Mouse (Mus musculus) heart, embryonic 14.5 days (tissue): ENCODE measurements around the gene Spopl. TPM values are rescaled to one million over a fixed set of nuclear protein-coding genes. Genes with fewer than 3 reads are reported as not detected.
"Not testable (repeated sequence)": the region's sequence is repeated elsewhere in the genome, so short reads cannot be mapped to it uniquely, and the experiment has no call there.

Experiments used
- ATAC-seq: fragments of 200-750 bp; cut with Nextera tagmentation; 2 replicates; pipeline ENCODE4 v1.8.0; 2017; ENCODE audit warnings: low read depth, moderate TSS enrichment; ENCODE audit not compliant: insufficient number of reproducible peaks, insufficient read depth, low FRiP score
- H3K27ac ChIP-seq, 2 experiments: fragments of 200-500 bp in 1 of 2; fragments of 300-500 bp in 1 of 2; sonication (generic) in 1 of 2; replicated peaks in 1 of 2; 2 replicates each; pipeline ENCODE4 v1.5.1; 2012 to 2014; ENCODE audit warnings: low read depth in 2 of 2, low read length in 2 of 2, control low read depth in 1 of 2, mild to moderate bottlenecking in 1 of 2, mixed read lengths in 1 of 2; ENCODE audit not compliant: control insufficient read depth in 1 of 2, insufficient read depth in 1 of 2
- H3K27me3 ChIP-seq: fragments of 300-500 bp; sonication (generic); 2 replicates; pipeline ENCODE4 v1.6.1; 2014; ENCODE audit warnings: mild to moderate bottlenecking, low read length, control low read depth; ENCODE audit not compliant: control insufficient read depth, insufficient read depth
- H3K36me3 ChIP-seq: fragments of 300-500 bp; sonication (generic); 2 replicates; pipeline ENCODE4 v1.6.1; 2014; ENCODE audit warnings: mild to moderate bottlenecking, control low read depth, low read length, mixed read lengths; ENCODE audit not compliant: control insufficient read depth, insufficient read depth
- H3K4me1 ChIP-seq, 2 experiments: fragments of 200-500 bp in 1 of 2; fragments of 300-500 bp in 1 of 2; sonication (generic) in 1 of 2; 2 replicates each; pipeline ENCODE4 v1.6.1; 2012 to 2014; ENCODE audit warnings: low read length in 2 of 2, control low read depth in 1 of 2, mixed read lengths in 1 of 2; ENCODE audit not compliant: control insufficient read depth in 2 of 2, insufficient read depth in 2 of 2
- H3K4me2 ChIP-seq: fragments of 300-500 bp; sonication (generic); 2 replicates; pipeline ENCODE4 v1.6.1; 2014; ENCODE audit warnings: mild to moderate bottlenecking, low read length
- H3K4me3 ChIP-seq, 2 experiments: fragments of 200-500 bp in 1 of 2; fragments of 300-500 bp in 1 of 2; sonication (generic) in 1 of 2; 2 replicates each; pipeline ENCODE4 v1.5.1; 2012 to 2014; ENCODE audit warnings: low read length in 2 of 2, mild to moderate bottlenecking in 2 of 2, control low read depth in 1 of 2, low read depth in 1 of 2, moderate library complexity in 1 of 2; ENCODE audit not compliant: control insufficient read depth in 1 of 2, insufficient read depth in 1 of 2
- H3K9ac ChIP-seq: fragments of 300-500 bp; sonication (generic); 2 replicates; pipeline ENCODE4 v1.6.1; 2014; ENCODE audit warnings: mild to moderate bottlenecking, low read length
- H3K9me3 ChIP-seq: fragments of 300-500 bp; sonication (generic); 2 replicates; pipeline ENCODE4 v1.6.1; 2016; ENCODE audit warnings: low read length, control low read depth; ENCODE audit not compliant: control insufficient read depth
- WGBS: fragments of 180-500 bp; shearing (Covaris S2); extraction: QIAGEN DNeasy Blood & Tissue Kit; methylation state at CpG from one replicate; pipeline ENCODE4 v1.1.7; 2014; 5-methylcytosine and 5-hydroxymethylcytosine counted together
- polyA plus RNA-seq: library from polyadenylated mRNA; unstranded; fragments of >200 nt; fragmentation: Nextera tagmentation; extraction: Ambion mirVana; gene quantifications from 2 replicates; pipeline ENCODE4 v1.2.1, GENCODE M21; 2014

Spopl gene
- polyA plus RNA-seq, 1 experiment from 2014 or later, result 16.5 TPM

DNA sequence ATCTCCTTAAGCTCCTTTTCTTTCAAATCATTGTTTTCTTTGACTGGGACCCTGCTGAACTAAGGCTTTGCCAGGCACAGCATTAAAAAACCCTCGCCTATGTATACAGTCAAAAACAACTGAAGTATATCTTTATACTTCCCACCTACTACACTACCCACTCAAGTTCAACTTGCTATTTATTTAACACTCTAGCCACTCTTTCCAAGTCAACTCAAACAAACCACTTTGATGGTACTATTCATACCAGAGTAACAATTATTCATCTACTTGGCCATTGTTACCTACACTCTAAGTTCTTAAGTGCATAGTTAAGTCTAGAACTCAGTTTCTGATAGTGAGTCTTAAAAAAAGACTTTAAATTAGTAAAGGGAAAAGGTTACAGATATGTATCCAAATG is 3.1 kb downstream of the Spopl start:
- H3K36me3 ChIP-seq, result no peaks in the 10 kb centered on the region
- H3K4me1 ChIP-seq, result peaks cover 0 to 7% of the 10 kb centered on the region in 2 experiments; a peak in 2 of 4 replicates
- H3K4me2 ChIP-seq, result no peak overlapping the region
- no peaks in the 10 kb centered on the region for H3K27me3 ChIP-seq
- H3K9ac ChIP-seq, result no peak overlapping the region
- H3K27ac ChIP-seq, result no peak overlapping the region
- 85% methylated on average over 1 of the region's 1 CpGs for WGBS
- no peak overlapping the region for H3K4me3 ChIP-seq
- no peak for ATAC-seq
- H3K9me3 ChIP-seq, result no peaks in the 10 kb centered on the region

DNA sequence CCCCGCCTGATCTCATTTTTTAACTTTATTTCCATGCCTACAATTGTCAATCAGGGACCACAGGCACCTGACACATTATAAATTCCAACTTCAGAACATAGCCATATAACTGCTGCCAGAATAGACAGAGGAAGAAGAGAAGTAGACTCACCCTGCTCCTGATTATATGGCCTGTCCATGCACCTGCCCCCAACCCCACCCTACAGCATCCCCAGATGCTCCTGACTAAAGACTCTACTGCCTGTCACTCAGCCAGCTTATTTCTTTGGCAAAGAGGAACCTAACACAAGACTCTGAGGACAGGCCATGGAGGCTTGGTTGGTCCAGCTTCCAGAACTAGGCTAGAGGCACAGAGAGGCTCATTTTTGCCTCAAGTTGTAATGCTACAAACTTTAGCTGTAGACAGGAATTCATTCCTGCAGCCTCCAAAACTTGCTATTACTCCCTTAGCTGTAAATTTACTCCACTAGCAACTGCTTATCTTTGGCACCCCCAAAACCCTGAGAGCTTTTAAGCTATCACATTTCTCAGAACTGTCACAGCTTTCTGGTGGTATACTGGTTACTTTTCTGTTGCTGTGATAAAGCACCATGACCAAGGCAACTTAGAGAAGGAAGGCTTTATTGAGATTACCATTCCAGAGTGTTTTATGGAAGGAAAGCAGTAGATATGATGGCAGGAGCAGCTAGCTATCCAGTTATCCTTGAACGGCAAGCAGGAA is 6.7 kb downstream of the Spopl start:
- no peaks in the 10 kb centered on the region for H3K27me3 ChIP-seq
- H3K9ac ChIP-seq, result no peak overlapping the region
- no peak for ATAC-seq

DNA sequence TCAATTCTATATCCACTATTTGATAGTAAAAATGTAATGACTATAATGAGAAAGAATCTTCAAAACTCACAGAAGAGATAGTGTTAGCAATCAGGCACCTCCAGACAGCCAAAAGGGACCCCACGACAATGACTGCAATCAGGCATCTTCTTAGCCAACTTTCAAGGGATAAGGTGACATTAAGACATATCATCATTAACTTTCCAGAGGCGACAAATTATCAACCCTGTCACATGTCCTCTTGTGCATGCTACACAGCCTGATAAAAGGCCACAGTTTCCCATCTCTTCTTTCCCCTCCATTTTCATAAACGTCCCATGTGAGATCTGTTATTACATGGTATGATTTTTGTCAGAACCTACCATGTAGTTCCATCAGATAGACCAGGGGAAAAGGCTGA is 9.0 kb downstream of the Spopl start:
- Histone ChIP-seq H3K27ac (no peak overlapping the region), H3K9me3 (no peaks in the 10 kb centered on the region), H3K36me3 (no peaks in the 10 kb centered on the region), H3K27me3 (no peaks in the 10 kb centered on the region), H3K4me2 (no peak overlapping the region), H3K4me3 (no peak overlapping the region), H3K4me1 (no peaks in the 10 kb centered on the region), H3K9ac (no peak overlapping the region)
- WGBS, result 84% methylated on average over 3 of the region's 3 CpGs
- ATAC-seq, result no peak

More for the DNA sequence above, 6.7 kb downstream of the Spopl start:
- no peak overlapping the region for H3K4me2 ChIP-seq
- 80% methylated on average over 2 of the region's 2 CpGs for WGBS
- no peak overlapping the region for H3K27ac ChIP-seq
- no peak overlapping the region for H3K4me3 ChIP-seq
- H3K4me1 ChIP-seq, result no peaks in the 10 kb centered on the region
- no peaks in the 10 kb centered on the region for H3K36me3 ChIP-seq
- H3K9me3 ChIP-seq, result no peaks in the 10 kb centered on the region

DNA sequence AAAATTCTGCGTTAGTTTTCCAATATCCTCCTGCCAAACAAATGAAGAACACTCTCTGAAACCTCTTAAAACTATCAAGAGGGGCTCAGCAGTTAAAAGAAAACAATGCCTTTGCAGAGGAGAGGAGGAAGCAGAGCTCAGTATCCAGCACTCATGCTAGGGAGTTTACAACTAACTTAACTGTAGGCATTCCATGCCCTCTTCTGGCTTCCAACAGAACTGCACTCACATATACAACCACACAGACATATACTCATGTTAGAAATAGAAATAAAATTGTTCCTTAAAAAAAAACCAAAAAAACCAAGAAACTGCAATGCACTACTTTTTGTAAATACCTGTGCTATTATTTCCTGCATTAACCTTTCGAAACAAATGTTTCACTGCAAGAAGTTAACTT is 12.7 kb downstream of the Spopl start:
- Histone ChIP-seq H3K27ac (no peak overlapping the region), H3K4me2 (no peak overlapping the region), H3K9ac (no peak overlapping the region), H3K4me1 (no peaks in the 10 kb centered on the region), H3K4me3 (no peak overlapping the region), H3K36me3 (no peaks in the 10 kb centered on the region), H3K27me3 (no peaks in the 10 kb centered on the region), H3K9me3 (no peaks in the 10 kb centered on the region)
- ATAC-seq, result no peak
- WGBS, result 91% methylated on average over 2 of the region's 2 CpGs

DNA sequence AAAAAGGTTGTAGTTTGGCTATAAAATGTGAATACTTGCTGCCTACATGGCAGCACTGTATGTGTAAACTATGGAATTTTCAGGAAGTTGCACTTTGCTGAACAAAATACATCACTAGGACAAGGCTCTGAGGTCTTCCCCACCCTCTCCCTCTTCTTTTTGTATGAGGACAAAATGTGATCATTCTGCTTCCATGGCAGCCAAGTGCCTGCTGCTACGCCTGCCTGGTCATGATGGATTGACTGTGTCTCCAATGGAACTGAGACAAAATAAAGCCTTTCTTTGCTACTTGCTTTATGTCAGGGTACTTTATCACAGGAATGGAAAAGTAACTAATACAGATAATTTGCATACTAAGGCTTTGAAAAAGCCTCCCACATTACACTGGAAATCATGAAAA is 20.7 kb downstream of the Spopl start:
- Histone ChIP-seq H3K4me3 (no peak overlapping the region), H3K9ac (no peak overlapping the region), H3K27ac (no peak overlapping the region), H3K4me1 (no peaks in the 10 kb centered on the region), H3K4me2 (no peak overlapping the region), H3K9me3 (no peaks in the 10 kb centered on the region), H3K27me3 (no peaks in the 10 kb centered on the region), H3K36me3 (no peaks in the 10 kb centered on the region)
- no peak for ATAC-seq
- WGBS, result 87% methylated on average over 1 of the region's 1 CpGs

DNA sequence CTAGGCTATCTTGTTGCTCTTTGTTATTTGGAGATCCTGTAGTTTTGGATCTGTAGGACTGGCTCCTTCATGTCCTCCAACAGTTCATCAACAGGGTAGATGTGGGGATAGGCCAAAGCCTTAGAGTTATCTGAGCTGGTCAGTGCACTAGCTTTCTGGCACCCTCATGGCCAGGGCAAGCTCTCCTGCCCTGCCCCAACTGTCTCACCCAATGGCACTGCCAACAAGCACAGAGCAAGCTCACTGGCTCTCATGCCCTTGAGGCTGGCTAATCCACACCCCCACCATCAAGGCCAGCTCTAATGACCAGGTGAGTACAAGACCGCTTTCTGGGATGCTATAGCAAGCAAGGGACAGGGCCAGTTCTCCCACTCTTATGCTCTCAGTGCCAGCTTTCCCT is 24.7 kb downstream of the Spopl start:
- no peak for ATAC-seq
- no peak overlapping the region for H3K4me2 ChIP-seq
- no peaks in the 10 kb centered on the region for H3K36me3 ChIP-seq
- H3K4me3 ChIP-seq, result no peak overlapping the region
- WGBS, result 100% methylated on average over 1 of the region's 1 CpGs
- no peaks in the 10 kb centered on the region for H3K27me3 ChIP-seq
- H3K4me1 ChIP-seq, result no peaks in the 10 kb centered on the region
- no peak overlapping the region for H3K9ac ChIP-seq
- H3K27ac ChIP-seq, result no peak overlapping the region
- no peaks in the 10 kb centered on the region for H3K9me3 ChIP-seq

DNA sequence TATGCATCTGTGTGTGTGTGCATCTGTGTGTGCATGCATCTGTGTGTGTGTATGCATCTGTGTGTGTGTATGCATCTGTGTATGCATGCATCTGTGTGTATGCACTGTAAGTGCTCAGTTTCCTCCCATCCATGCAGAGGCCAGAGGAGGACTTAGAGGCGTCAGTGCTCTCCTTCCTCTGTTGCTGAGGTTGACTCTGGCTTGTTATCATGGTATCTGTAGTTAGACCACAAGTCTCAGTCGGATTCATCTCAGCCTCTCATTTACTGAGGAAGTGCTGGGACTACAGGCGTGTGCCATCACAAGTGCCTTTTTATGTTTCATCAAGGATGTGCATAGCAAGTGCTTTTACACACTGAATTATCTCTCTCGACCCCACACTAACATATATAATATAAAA is 31.9 kb downstream of the Spopl start:
- Histone ChIP-seq H3K27ac (no peak overlapping the region), H3K9ac (no peak overlapping the region), H3K36me3 (0 out of 2 replicates have a peak, but pooled peaks cover 3% of the 10 kb centered on the region), H3K27me3 (no peaks in the 10 kb centered on the region), H3K4me2 (no peak overlapping the region), H3K9me3 (no peaks in the 10 kb centered on the region), H3K4me1 (no peaks in the 10 kb centered on the region), H3K4me3 (no peak overlapping the region)
- ATAC-seq, result no peak
- WGBS, result 79% methylated on average over 4 of the region's 4 CpGs

DNA sequence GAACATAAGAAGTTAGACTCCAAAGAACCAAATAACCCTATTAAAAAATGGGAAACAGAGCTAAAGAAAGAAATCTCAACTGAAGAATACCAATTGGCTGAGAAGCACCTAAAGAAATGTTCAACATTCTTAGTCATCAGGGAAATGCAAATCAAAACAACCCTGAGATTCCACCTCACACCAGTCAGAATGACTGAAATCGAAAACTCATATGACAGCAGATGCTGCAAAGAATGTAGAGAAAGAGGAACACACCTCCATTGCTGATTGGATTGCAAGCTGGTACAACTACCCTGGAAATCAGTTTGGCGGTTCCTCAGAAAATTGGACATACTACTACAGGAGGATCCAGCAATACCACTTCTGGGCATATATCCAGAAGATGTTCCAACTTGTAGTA is 44.2 kb downstream of the Spopl start:
- WGBS, result 95% methylated on average over 2 of the region's 2 CpGs
- ATAC-seq, H3K9ac ChIP-seq, H3K27ac ChIP-seq, H3K4me3 ChIP-seq, H3K9me3 ChIP-seq, H3K27me3 ChIP-seq, H3K4me1 ChIP-seq, H3K4me2 ChIP-seq: not testable (repeated sequence)
- H3K36me3 ChIP-seq, result peaks cover 37% of the 10 kb centered on the region
